Mouse (Mus musculus): ENCODE measurements around the gene Pecam1. TPM values are rescaled to one million over a fixed set of nuclear protein-coding genes. Genes with fewer than 3 reads are reported as not detected.
"Not testable (repeated sequence)": the region's sequence is repeated elsewhere in the genome, so short reads cannot be mapped to it uniquely, and the experiment has no call there.

Gene Pecam1
- polyA plus RNA-seq, 1 experiment from 2014 or later, result 14.8 TPM

DNA sequence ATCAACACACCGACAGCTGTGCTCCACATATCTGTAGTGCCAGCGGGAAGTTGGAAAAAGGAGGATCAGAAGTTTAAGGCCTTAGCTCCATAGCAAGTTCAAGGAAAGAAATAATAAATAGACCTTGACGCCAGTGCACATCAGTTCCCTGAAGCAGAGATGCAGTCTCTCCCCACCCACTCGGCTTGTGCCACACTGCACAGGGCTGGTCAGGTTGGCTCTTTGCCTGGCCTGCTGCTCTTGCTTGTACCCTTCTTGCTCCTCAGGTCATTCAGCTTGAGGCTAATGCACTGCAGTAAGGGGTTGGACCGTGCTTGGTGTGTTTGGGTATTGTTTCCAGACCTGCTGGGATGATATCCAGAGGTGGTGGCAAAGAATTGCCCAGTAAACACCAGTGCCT, 10.1 kb upstream of the Pecam1 start:
- no peak for ATAC-seq (ENCODE audit: low FRiP score, low TSS enrichment)
- Histone ChIP-seq H3K4me1 (ENCODE audit: control insufficient read depth, insufficient read depth, low read length) (no peaks in the 10 kb centered on the region), H3K9ac (replicated peaks; ENCODE audit: low read length) (no peak overlapping the region), H3K27ac (replicated peaks; ENCODE audit: low read depth, low read length) (no peak overlapping the region), H3K4me3 (replicated peaks; ENCODE audit: low read depth, low read length) (no peak overlapping the region), H3K36me3 (ENCODE audit: control insufficient read depth, insufficient read depth, low read length) (0 out of 2 replicates have a peak, but pooled peaks cover 3% of the 10 kb centered on the region), H3K4me2 (ENCODE audit: low read length) (no peak overlapping the region), H3K9me3 (ENCODE audit: control insufficient read depth, low read length) (no peaks in the 10 kb centered on the region), H3K27me3 (ENCODE audit: control insufficient read depth, insufficient read depth, low read length) (no peaks in the 10 kb centered on the region)
- DNase-seq, result no peak
- 94% methylated on average over 5 of the region's 5 CpGs for WGBS

DNA sequence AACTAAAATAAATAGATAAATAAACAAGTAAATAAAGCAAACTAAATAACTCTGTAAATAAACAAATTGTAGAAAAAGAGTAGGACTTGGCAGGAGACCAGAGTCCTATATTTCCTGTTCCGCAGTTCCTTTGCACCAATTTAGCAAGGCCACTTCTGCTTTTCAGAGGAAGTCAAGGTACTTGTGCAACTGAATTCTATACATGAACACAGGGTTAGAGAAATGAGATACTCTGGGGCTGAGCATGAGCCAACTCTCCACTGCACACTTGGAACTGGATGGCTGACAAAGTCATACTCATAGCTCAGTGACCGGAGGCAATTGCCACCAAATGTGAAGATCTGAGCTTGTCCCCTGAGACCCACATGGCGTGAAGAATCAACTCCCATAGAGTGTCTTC, 8.6 kb upstream of the Pecam1 start:
- H3K4me2 ChIP-seq (ENCODE audit: low read length), result no peak overlapping the region
- ATAC-seq (ENCODE audit: low FRiP score, low TSS enrichment) (no peak), DNase-seq (no peak)
- no peaks in the 10 kb centered on the region for H3K27me3 ChIP-seq (ENCODE audit: control insufficient read depth, insufficient read depth, low read length)
- no peak overlapping the region for H3K9ac ChIP-seq (replicated peaks; ENCODE audit: low read length)
- no peak overlapping the region for H3K4me3 ChIP-seq (replicated peaks; ENCODE audit: low read depth, low read length)
- H3K27ac ChIP-seq (replicated peaks; ENCODE audit: low read depth, low read length), result no peak overlapping the region
- 94% methylated on average over 3 of the region's 3 CpGs for WGBS
- no peaks in the 10 kb centered on the region for H3K36me3 ChIP-seq (ENCODE audit: control insufficient read depth, insufficient read depth, low read length)
- no peaks in the 10 kb centered on the region for H3K9me3 ChIP-seq (ENCODE audit: control insufficient read depth, low read length)
- H3K4me1 ChIP-seq (ENCODE audit: control insufficient read depth, insufficient read depth, low read length), result no peaks in the 10 kb centered on the region

DNA sequence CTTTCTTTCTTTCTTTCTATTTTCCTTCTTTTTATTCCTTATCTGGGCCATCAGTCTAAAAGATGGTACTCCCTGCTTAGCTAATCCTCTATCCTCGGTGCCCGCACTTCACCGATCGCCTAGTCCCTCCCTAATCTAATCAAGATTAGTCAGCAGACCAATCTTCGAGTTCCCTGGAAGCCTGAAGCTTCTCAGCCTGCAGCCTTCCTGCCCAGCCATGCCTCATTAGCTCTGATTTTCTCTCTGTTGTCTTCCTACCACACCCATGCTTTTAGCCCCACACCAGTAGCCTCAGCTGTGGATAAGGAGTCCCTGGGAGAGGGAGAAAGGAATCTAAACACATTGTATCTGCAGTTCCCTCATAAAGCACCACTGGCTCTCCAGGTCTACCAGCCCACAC, 5.2 kb upstream of the Pecam1 start:
- Histone ChIP-seq H3K27me3 (ENCODE audit: control insufficient read depth, insufficient read depth, low read length) (no peaks in the 10 kb centered on the region), H3K4me1 (ENCODE audit: control insufficient read depth, insufficient read depth, low read length) (no peaks in the 10 kb centered on the region), H3K4me3 (replicated peaks; ENCODE audit: low read depth, low read length) (no peak overlapping the region), H3K36me3 (ENCODE audit: control insufficient read depth, insufficient read depth, low read length) (no peaks in the 10 kb centered on the region), H3K9ac (replicated peaks; ENCODE audit: low read length) (no peak overlapping the region), H3K4me2 (ENCODE audit: low read length) (no peak overlapping the region), H3K27ac (replicated peaks; ENCODE audit: low read depth, low read length) (no peak overlapping the region), H3K9me3 (ENCODE audit: control insufficient read depth, low read length) (no peaks in the 10 kb centered on the region)
- ATAC-seq (ENCODE audit: low FRiP score, low TSS enrichment) (no peak), DNase-seq (no peak)
- WGBS, result 20% methylated on average over 5 of the region's 5 CpGs

DNA sequence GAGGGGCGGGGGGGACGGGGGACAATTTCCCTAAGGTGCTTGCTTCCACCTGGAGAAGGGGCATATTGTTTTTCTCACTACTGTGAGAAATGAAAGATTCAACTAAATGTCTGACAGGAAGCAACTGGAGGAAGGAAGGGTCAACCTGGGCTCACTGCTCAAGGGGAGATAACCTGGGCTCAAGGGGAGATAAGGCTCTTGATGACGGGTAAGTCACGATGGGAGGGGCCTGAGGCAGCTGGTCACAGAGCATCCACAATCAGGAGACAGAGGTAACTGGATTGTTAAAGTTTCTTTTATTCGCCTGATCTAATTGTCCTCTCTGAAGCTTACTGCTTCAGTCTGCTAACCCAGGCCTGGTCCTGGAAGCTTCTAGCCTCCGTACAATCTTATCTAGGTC, 2.9 kb upstream of the Pecam1 start:
- no peak overlapping the region for H3K4me3 ChIP-seq (replicated peaks; ENCODE audit: low read depth, low read length)
- ATAC-seq (ENCODE audit: low FRiP score, low TSS enrichment) (no peak), DNase-seq (no peak)
- no peaks in the 10 kb centered on the region for H3K4me1 ChIP-seq (ENCODE audit: control insufficient read depth, insufficient read depth, low read length)
- no peaks in the 10 kb centered on the region for H3K27me3 ChIP-seq (ENCODE audit: control insufficient read depth, insufficient read depth, low read length)
- no peak overlapping the region for H3K4me2 ChIP-seq (ENCODE audit: low read length)
- no peak overlapping the region for H3K9ac ChIP-seq (replicated peaks; ENCODE audit: low read length)
- H3K27ac ChIP-seq (replicated peaks; ENCODE audit: low read depth, low read length), result no peak overlapping the region
- H3K36me3 ChIP-seq (ENCODE audit: control insufficient read depth, insufficient read depth, low read length), result no peaks in the 10 kb centered on the region
- WGBS, result 86% methylated on average over 6 of the region's 6 CpGs
- no peaks in the 10 kb centered on the region for H3K9me3 ChIP-seq (ENCODE audit: control insufficient read depth, low read length)

DNA sequence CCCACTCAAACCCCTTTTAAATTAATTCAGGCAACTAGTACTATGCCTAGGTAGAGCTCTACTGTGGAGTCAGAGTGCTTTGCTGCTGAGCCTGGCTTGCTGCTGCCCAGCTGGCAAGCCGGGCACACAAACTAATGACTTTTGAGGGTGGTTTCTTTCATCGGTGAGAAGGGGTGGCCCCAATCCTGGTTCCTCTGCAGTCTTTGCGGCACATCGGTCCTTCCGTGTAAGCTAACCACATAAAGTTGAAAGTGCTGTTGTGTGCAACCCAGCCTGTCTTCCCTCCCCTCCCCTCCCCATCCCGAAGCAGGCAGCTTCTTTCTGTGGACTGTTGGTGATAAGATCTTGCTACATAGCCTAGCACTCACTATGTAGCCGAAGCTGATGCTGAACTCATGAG, 1.7 kb upstream of the Pecam1 start:
- 91% methylated on average over 7 of the region's 7 CpGs for WGBS
- no peak overlapping the region for H3K27ac ChIP-seq (replicated peaks; ENCODE audit: low read depth, low read length)
- H3K4me3 ChIP-seq (replicated peaks; ENCODE audit: low read depth, low read length), result no peak overlapping the region
- H3K36me3 ChIP-seq (ENCODE audit: control insufficient read depth, insufficient read depth, low read length), result no peaks in the 10 kb centered on the region
- H3K4me2 ChIP-seq (ENCODE audit: low read length), result no peak overlapping the region
- ATAC-seq (ENCODE audit: low FRiP score, low TSS enrichment) (no peak), DNase-seq (no peak)
- no peaks in the 10 kb centered on the region for H3K27me3 ChIP-seq (ENCODE audit: control insufficient read depth, insufficient read depth, low read length)
- H3K9me3 ChIP-seq (ENCODE audit: control insufficient read depth, low read length), result 0 out of 2 replicates have a peak, but pooled peaks cover 4% of the 10 kb centered on the region
- H3K4me1 ChIP-seq (ENCODE audit: control insufficient read depth, insufficient read depth, low read length), result no peaks in the 10 kb centered on the region
- H3K9ac ChIP-seq (replicated peaks; ENCODE audit: low read length), result no peak overlapping the region

DNA sequence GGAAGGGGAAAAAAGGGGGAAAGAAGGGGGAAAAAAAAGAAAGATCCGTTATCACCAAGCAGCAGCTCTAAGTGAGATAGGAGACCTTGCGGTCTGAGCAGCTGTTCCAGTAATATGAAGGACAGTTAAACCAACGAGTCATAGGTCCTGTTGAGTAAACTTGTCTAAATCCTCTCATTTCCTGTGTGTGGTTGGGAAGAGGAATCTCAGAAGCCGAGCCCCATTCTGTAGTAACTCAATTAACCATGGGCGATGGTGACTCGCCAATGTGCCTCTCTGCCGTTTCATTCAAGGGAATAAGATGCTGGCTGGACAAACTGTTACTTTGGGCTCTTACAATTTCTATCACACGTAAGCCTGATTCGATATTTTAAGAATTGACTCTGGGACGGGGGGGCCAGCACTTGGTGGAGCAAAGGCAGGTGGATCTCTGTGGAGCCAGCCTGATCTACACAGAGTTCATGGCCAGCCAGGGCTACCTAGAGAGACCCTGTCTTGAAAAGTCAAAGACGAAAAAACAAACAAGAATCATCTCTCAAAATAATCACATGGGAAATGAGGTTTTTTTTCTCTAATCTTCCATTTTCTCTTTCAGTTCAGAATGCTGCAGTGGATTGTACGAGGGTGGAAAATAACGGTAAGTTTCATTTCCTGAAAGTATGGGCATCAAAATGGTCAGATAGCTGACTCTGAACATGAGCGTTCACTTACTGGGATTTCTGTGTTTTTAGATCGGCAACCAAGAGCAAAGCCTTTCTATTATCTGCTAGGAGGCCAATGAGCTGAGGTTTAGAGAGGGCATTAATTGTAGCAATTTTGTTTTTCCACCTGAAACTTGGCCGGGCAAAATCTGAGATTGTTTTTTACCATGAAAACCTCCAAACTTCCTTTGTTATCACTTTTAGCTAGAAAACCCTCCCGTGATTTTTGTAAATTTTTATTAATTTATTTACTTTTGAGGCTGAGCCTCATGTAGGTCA, 901 bp upstream of the Pecam1 start, which contains the start of gene Milr1:
Gene Milr1, plus strand, starts transcription at position 188 of the 980 bp plus-strand sequence.
- no peaks in the 10 kb centered on the region for H3K27me3 ChIP-seq (ENCODE audit: control insufficient read depth, insufficient read depth, low read length)
- WGBS, result 91% methylated on average over 17 of the region's 17 CpGs
- H3K36me3 ChIP-seq (ENCODE audit: control insufficient read depth, insufficient read depth, low read length), result no peaks in the 10 kb centered on the region
- no peak within 1 kb of the TSS for H3K9ac ChIP-seq (replicated peaks; ENCODE audit: low read length)
- H3K9me3 ChIP-seq (ENCODE audit: control insufficient read depth, low read length), result 0 out of 2 replicates have a peak, but pooled peaks cover 4% of the 10 kb centered on the region
- no peak within 1 kb of the TSS for H3K4me2 ChIP-seq (ENCODE audit: low read length)
- no peak for ATAC-seq (ENCODE audit: low FRiP score, low TSS enrichment)
- no peaks in the 10 kb centered on the region for H3K4me1 ChIP-seq (ENCODE audit: control insufficient read depth, insufficient read depth, low read length)
- H3K4me3 ChIP-seq (replicated peaks; ENCODE audit: low read depth, low read length), result no peak within 1 kb of the TSS
- no peak within 1 kb of the TSS for H3K27ac ChIP-seq (replicated peaks; ENCODE audit: low read depth, low read length)
- DNase-seq, result no peak

DNA sequence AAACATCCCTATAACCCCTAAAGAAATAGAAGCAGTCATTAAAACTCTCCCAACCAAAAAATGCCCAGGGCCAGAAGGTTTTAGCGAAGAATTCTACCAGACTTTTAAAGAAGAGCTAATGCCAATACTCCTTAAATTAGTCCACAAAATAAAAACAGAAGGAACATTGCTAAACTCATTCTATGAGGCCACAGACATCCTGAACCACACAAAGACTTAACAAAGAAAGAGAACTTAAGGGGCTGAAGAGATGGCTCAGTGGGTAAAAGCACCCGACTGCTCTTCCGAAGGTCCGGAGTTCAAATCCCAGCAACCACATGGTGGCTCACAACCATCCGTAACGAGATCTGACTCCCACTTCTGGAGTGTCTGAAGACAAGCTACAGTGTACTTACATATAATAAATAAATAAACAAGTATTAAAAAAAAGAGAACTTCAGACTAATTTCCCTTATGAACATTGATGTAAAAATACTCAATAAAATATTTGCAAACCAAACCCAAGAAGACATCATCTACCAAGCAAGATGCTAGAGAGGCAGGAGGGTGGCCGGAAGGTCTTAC, 789 bp downstream of the Pecam1 start:
- not testable (repeated sequence) for H3K4me2 ChIP-seq (ENCODE audit: low read length); DNase-seq; H3K27me3 ChIP-seq (ENCODE audit: control insufficient read depth, insufficient read depth, low read length); H3K9ac ChIP-seq (replicated peaks; ENCODE audit: low read length); H3K4me1 ChIP-seq (ENCODE audit: control insufficient read depth, insufficient read depth, low read length); H3K4me3 ChIP-seq (replicated peaks; ENCODE audit: low read depth, low read length); H3K36me3 ChIP-seq (ENCODE audit: control insufficient read depth, insufficient read depth, low read length); H3K9me3 ChIP-seq (ENCODE audit: control insufficient read depth, low read length); ATAC-seq (ENCODE audit: low FRiP score, low TSS enrichment); H3K27ac ChIP-seq (replicated peaks; ENCODE audit: low read depth, low read length)
- 96% methylated on average over 7 of the region's 7 CpGs for WGBS

DNA sequence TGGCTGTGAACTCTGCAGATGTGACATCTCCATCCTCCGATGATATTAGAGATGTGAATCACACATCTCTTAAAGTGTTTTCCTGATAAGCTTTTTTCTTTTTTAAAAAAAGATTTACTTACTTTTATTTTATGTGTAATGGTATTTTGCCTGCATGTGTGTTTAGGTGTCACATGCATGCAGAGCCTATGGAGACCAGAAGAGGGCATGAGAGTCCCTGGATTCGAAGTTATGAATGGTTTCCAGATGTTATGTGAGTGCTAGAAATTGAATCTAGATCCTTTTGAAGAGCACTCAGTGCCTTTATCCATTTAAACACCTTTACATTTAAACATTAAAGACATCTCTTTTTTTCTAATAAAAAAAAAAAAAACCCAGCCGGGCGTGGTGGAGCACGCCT, 5.5 kb downstream of the Pecam1 start:
- no peak overlapping the region for H3K27ac ChIP-seq (replicated peaks; ENCODE audit: low read depth, low read length)
- H3K4me1 ChIP-seq (ENCODE audit: control insufficient read depth, insufficient read depth, low read length), result no peaks in the 10 kb centered on the region
- H3K4me2 ChIP-seq (ENCODE audit: low read length), result no peak overlapping the region
- H3K27me3 ChIP-seq (ENCODE audit: control insufficient read depth, insufficient read depth, low read length), result no peaks in the 10 kb centered on the region
- 0 out of 2 replicates have a peak, but pooled peaks cover 4% of the 10 kb centered on the region for H3K9me3 ChIP-seq (ENCODE audit: control insufficient read depth, low read length)
- ATAC-seq (ENCODE audit: low FRiP score, low TSS enrichment), result no peak
- no peak overlapping the region for H3K9ac ChIP-seq (replicated peaks; ENCODE audit: low read length)
- no peak for DNase-seq
- H3K4me3 ChIP-seq (replicated peaks; ENCODE audit: low read depth, low read length), result no peak overlapping the region
- WGBS, result 95% methylated on average over 5 of the region's 5 CpGs
- no peaks in the 10 kb centered on the region for H3K36me3 ChIP-seq (ENCODE audit: control insufficient read depth, insufficient read depth, low read length)
